Mouse (Mus musculus): ENCODE results near the gene Gpsm3. TPM values are rescaled to one million over a fixed set of nuclear protein-coding genes. Genes with fewer than 3 reads are reported as not detected.
A peak's percentile ranks its signal among the peaks of the same experiment; 100 is the strongest.

Gene Gpsm3
- polyA plus RNA-seq, 1 experiment from 2014 or later = 8.1 TPM

DNA sequence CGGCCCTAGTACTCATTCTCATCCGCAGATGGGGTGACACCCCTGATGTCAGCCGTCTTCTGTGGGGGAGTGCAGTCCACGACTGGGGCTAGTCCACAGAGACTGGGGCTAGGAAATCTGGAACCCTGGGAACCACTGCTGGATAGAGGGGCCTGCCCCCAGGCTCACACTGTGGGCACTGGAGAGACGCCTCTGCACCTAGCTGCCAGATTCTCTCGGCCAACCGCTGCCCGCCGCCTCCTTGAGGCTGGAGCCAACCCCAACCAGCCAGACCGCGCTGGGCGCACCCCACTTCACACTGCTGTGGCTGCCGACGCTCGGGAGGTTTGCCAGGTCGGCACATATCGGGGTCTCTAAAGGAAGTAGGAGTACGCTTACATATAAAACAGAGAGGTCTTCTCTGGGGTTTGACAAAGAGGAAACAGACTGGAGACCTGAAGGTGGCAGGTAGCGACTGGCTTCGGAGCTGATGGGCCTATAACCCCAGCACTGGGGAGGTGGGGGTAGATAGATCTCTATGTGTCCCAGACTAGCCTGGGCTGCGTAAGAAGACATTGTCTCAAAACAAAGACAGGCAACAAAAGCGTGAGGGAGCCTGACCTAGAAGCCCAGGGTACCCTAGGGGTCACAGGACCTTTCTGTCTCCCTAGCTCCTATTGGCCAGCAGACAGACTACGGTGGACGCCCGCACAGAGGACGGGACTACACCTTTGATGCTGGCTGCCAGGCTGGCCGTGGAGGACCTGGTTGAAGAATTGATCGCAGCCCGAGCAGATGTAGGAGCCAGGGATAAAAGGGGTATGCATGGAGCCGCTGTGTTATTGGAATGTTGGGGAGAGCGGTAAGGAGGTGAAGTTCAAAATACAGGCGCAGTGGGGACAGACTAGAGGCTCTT lies 3.5 kb upstream of the Gpsm3 start:
- Histone ChIP-seq H3K27me3 (ENCODE audit: insufficient read depth, poor library complexity, severe bottlenecking) (no peaks in the 10 kb centered on the region), H3K9me3 (no peaks in the 10 kb centered on the region), H3K27ac (peak overlapping the region; percentile 98), H3K4me3 (peak overlapping the region; percentile 67), H3K36me3 (no peaks in the 10 kb centered on the region), H3K4me1 (replicated peaks) (peaks cover 79% of the 10 kb centered on the region)
- peak; percentile 70 for DNase-seq (ENCODE audit: low spot score)
- 17% methylated on average over 32 of the region's 32 CpGs for WGBS

DNA sequence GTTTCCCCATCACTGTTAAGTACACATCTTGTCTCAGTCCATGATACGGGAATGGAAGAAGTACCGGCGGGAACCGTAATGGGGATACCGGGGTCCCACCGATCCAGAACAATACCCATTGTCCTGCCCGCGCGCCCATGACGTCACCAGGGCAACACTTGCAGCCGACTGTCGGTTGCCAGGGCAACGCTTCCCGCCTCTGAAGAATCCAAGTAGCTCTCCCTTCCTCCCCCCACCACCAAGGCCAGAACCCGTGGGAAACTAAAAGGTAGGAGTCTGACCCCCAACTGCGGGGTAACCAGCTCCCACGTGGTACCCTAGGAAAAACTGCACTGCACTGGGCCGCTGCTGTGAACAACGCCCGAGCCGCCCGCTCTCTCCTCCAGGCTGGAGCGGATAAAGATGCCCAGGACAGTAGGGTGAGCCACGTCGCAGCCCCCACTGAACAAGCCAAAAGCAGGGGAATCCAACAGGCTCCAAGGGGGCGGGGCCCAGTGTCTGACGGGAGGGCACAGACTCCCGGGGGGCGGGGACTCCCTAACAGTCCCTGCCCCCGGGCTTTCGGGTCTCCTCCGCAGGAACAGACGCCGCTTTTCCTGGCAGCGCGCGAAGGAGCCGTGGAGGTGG lies 2.7 kb upstream of the Gpsm3 start:
- Histone ChIP-seq H3K9me3 (no peaks in the 10 kb centered on the region), H3K4me1 (replicated peaks) (peaks cover 87% of the 10 kb centered on the region), H3K36me3 (no peaks in the 10 kb centered on the region), H3K27ac (peak overlapping the region; percentile 98), H3K4me3 (peak overlapping the region; percentile 67), H3K27me3 (ENCODE audit: insufficient read depth, poor library complexity, severe bottlenecking) (no peaks in the 10 kb centered on the region)
- under 1% methylated on average over 38 of the region's 38 CpGs for WGBS
- DNase-seq (ENCODE audit: low spot score) = peak; percentile 95

DNA sequence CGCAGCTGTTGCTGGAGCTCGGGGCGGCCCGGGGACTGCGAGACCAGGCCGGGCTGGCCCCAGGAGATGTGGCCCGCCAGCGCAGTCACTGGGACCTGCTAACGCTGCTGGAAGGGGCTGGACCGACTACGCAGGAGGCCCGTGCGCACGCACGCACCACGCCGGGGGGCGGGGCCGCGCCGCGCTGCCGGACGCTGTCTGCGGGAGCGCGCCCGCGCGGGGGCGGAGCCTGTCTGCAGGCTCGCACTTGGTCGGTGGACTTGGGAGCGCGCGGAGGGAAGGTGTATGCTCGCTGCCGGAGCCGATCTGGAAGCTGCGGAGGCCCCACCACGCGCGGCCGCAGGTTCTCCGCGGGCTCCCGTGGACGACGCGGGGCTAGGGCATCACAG lies 2.2 kb upstream of the Gpsm3 start:
- Histone ChIP-seq H3K9me3 (no peaks in the 10 kb centered on the region), H3K27me3 (ENCODE audit: insufficient read depth, poor library complexity, severe bottlenecking) (no peaks in the 10 kb centered on the region), H3K36me3 (no peaks in the 10 kb centered on the region), H3K4me1 (replicated peaks) (peaks cover 87% of the 10 kb centered on the region), H3K4me3 (peak overlapping the region; percentile 67), H3K27ac (peak overlapping the region; percentile 98)
- under 1% methylated on average over 50 of the region's 50 CpGs for WGBS
- DNase-seq (ENCODE audit: low spot score) = peak; percentile 96

DNA sequence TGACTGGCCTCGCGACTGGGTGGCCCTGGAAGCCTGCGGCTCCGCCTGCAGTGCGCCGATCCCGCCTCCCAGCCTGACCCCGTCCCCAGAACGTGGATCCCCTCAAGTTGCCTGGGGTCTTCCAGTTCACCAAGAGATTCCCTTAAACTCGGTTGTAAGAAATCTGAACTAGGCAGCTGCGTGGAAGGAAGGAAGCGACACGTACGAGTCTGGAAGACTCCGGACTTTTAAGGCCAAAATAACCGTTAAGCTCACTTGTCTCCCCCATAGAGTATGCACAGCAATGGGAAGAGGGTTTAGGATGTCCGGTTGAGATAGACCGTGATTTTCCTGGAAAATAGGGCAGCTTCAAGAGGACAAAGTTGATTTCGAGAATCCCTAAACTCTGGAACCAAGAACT lies 1.8 kb upstream of the Gpsm3 start:
- WGBS = 3% methylated on average over 19 of the region's 19 CpGs
- Histone ChIP-seq H3K27ac (peak overlapping the region; percentile 98), H3K4me1 (replicated peaks) (peaks cover 89% of the 10 kb centered on the region)

DNA sequence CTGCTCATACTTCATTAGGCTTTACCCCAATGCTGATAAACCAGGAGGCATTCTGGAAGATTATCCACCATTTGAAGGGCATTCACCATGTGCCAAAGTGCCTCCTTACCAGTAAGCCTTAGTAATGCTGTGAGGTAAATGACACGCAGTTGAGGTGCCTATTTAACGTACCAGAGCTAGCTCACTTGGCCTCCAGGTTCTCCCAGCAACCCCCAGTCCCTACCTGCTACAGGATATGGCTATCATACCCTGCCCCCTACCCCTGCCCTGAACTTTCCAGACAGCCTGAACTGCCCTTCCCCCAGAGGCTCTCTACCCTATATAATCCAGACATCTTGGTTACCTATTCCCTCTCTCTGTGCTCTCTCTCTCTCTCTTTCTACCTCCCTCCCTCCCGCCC lies 839 bp upstream of the Gpsm3 start:
- H3K36me3 ChIP-seq = 0 out of 2 replicates have a peak, but pooled peaks cover 2% of the 10 kb centered on the region
- peak overlapping the region; percentile 99 for H3K27ac ChIP-seq
- H3K4me1 ChIP-seq (replicated peaks) = peaks cover 90% of the 10 kb centered on the region
- no peaks in the 10 kb centered on the region for H3K9me3 ChIP-seq
- WGBS = 70% methylated on average over 3 of the region's 3 CpGs
- no peak for DNase-seq (ENCODE audit: low spot score)
- no peaks in the 10 kb centered on the region for H3K27me3 ChIP-seq (ENCODE audit: insufficient read depth, poor library complexity, severe bottlenecking)
- H3K4me3 ChIP-seq = peak overlapping the region; percentile 67

More for the DNA sequence above, 1.8 kb upstream of the Gpsm3 start:
- peak overlapping the region; percentile 67 for H3K4me3 ChIP-seq
- H3K36me3 ChIP-seq = no peaks in the 10 kb centered on the region
- no peaks in the 10 kb centered on the region for H3K27me3 ChIP-seq (ENCODE audit: insufficient read depth, poor library complexity, severe bottlenecking)
- H3K9me3 ChIP-seq = no peaks in the 10 kb centered on the region
- DNase-seq (ENCODE audit: low spot score) = no peak

DNA sequence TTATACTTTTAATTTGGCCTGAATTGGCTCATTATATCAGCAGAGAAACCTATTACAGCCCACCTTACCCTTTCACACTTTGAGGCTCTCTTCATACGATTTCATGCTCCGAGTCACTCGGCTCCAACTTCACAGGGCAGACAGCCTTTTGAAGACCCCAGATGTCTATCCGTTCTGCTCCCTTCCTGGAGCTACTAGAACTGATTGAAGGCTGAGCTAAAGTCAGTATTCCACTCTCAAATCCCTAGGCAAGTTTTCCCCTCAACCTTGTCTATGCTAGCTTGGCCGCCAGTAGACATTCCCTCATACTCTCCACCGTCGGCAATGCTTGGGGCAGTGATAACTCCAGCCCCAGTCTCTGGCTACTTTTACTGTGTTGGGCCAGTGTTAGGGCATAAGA lies 400 bp upstream of the Gpsm3 start:
- Histone ChIP-seq H3K9me3 (no peaks in the 10 kb centered on the region), H3K4me1 (replicated peaks) (peaks cover 94% of the 10 kb centered on the region), H3K4me3 (peak overlapping the region; percentile 87), H3K36me3 (peaks cover 6% of the 10 kb centered on the region), H3K27me3 (ENCODE audit: insufficient read depth, poor library complexity, severe bottlenecking) (no peaks in the 10 kb centered on the region), H3K27ac (peak overlapping the region; percentile 99)
- no peak for DNase-seq (ENCODE audit: low spot score)
- WGBS = 51% methylated on average over 7 of the region's 7 CpGs

DNA sequence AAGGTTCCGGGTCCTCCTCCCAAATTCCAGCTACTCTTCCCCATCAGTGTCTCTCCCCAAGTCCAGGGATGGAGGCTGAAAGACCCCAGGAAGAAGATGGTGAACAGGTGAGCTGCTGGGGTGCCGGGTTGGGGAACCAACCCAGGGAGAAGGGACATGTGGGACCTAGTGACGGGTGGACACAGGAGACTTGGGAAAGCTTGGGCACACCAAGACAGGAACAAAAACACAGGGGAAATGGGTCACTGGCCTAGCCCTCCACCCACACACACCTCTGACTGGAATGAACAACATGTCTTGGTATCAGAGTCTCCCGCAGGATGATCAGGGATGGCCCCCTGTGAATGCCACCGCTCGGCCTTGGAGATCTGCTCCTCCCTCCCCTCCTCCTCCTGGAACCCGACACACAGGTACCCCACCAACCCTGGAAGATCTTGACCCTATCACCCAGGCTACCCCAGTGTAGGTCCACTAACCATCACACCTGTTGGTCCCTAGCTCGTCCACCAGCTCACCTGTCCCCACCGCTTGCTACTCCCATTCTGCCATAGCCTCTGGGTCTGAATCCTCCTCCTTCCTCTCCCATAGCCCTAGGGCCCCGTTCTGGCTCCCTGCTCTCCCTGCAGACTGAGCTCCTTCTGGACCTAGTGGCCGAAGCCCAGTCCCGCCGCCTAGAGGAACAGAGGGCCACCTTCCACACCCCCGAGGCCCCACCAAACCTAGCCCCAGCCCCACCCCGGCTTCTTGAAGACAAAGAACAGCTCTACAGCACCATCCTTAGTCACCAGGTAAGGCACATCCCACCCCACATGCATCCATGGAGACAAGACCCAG lies 765 bp downstream of the Gpsm3 start:
- Histone ChIP-seq H3K27ac (peak overlapping the region; percentile 99), H3K9me3 (no peaks in the 10 kb centered on the region), H3K27me3 (ENCODE audit: insufficient read depth, poor library complexity, severe bottlenecking) (no peaks in the 10 kb centered on the region), H3K4me1 (replicated peaks) (peaks cover 96% of the 10 kb centered on the region), H3K4me3 (peak overlapping the region; percentile 87), H3K36me3 (peaks cover 18% of the 10 kb centered on the region)
- no peak for DNase-seq (ENCODE audit: low spot score)
- 65% methylated on average over 15 of the region's 15 CpGs for WGBS

DNA sequence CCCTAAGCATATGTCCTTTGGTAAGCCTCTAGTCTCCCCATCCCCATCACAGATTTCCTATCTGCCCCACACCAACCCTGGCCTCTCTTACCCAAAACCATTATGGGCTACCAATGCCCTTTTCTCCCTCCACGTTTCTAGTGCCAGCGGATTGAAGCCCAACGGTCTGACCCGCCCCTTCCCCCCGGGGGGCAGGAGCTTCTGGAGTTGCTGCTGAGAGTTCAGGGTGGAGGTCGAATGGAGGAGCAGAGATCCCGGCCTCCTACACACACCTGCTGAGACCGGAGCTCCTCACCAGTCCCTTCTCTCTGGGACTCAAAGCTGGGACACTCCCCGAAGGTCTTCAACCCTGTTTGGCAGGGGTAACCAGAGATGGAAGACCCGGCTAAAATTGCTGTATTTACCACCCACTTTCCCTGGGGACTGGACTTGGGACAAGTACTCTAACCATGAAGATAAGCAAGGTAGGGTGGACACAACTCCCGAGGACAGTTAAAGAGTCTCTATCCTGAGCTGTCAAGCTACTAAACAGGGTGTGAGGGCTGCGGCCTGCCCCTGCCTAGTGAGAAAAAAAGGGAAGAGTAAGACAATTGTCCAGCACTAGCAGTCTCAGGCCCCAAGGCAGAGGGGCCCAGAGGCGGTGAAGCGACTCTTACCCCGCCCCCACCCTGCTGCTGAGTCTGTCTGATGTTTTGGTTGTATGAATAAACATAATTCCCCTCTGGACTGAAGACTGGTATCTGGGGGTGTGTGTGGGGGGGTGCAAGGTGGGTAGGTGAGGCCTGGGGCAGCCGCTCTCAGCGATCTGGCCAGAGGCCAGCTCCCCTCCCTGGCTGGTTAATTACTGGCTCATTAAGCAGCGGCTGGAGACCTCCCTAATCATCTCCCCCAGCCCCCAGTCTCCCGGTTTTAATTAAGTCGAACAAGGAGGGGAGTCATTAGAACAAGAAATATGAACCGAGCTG lies 1.7 kb downstream of the Gpsm3 start, which contains the start of gene Pbx2:
Gene Pbx2 (plus strand): TSS at position 238 of the 965 bp plus-strand sequence.
- H3K4me3 ChIP-seq = peak within 1 kb of the TSS; percentile 87
- peak; percentile 80 for DNase-seq (ENCODE audit: low spot score)
- 2% methylated on average over 21 of the region's 21 CpGs for WGBS
- H3K4me1 ChIP-seq (replicated peaks) = peaks cover 96% of the 10 kb centered on the region
- H3K27ac ChIP-seq = peak within 1 kb of the TSS; percentile 99
- peaks cover 27% of the 10 kb centered on the region for H3K36me3 ChIP-seq
- no peaks in the 10 kb centered on the region for H3K9me3 ChIP-seq
- no peaks in the 10 kb centered on the region for H3K27me3 ChIP-seq (ENCODE audit: insufficient read depth, poor library complexity, severe bottlenecking)

DNA sequence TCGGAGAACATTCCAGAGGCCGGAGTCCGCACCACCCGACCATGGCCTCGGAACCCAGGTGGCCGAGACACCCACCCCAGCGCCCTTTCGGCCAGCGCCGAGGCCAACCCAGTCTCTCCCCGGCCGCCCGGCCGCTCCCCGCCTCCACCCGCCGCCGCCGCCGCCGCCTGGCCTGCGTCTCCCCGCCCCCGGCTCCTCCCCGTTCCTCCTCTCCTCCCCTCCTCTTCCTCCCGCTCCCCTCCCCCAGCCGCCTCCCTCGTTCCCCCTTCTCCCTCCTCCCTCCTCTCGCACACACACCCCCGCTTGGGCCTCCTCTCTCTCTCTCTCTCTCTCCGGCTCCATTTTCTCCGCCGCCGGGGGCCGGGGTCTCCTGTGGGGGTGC lies 2.4 kb downstream of the Gpsm3 start:
- H3K4me3 ChIP-seq = peak overlapping the region; percentile 87
- WGBS = 1% methylated on average over 35 of the region's 35 CpGs
- H3K27me3 ChIP-seq (ENCODE audit: insufficient read depth, poor library complexity, severe bottlenecking) = no peaks in the 10 kb centered on the region
- peaks cover 34% of the 10 kb centered on the region for H3K36me3 ChIP-seq
- no peaks in the 10 kb centered on the region for H3K9me3 ChIP-seq
- peak; percentile 92 for DNase-seq (ENCODE audit: low spot score)
- H3K4me1 ChIP-seq (replicated peaks) = peaks cover 98% of the 10 kb centered on the region
- H3K27ac ChIP-seq = peak overlapping the region; percentile 99

DNA sequence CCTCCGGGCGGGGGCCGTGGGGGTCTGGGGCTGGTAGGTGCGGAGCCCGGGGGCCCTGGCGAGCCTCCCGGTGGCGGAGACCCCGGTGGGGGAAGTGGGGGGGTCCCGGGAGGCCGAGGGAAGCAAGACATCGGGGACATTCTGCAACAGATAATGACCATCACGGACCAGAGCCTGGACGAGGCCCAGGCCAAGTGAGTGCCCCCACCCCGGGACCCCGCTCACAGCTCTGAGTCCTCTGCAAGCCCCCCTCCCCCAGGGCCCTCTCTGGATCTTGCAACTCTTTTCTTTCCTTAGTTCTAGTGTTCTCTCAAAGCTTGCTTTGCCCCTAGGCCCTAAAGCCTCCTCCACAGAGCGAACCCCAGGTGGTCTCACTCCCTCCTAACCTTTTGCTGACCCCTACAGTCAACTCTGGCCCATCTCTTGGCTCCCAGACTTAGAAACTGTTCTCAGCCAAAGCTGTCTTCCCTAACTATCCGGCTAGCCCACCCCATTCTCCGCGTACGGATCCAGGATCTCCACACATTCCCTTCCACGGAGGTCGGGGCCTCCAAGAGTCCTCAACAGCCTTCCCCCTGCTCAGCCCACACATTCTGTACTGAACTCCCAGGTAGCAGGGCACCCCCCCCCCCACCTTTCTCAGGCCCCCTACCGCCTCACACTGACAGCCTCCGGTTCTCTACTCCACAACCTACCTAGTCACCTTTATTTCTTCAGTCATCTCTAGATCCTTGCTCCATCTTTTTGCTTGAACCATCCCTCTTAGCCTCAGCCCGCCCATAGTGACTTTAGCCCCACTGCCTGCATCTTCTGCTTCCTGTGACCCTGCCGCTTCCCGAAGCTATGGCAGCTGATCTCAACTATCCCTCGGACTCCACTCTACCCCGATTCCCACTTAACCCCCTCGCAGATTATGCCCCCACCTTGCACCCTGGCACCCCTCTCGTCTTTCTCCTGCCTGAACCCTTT lies 3.3 kb downstream of the Gpsm3 start:
- DNase-seq (ENCODE audit: low spot score) = peak; percentile 63
- Histone ChIP-seq H3K36me3 (peaks cover 34% of the 10 kb centered on the region), H3K27me3 (ENCODE audit: insufficient read depth, poor library complexity, severe bottlenecking) (no peaks in the 10 kb centered on the region), H3K4me3 (peak overlapping the region; percentile 87), H3K9me3 (no peaks in the 10 kb centered on the region), H3K27ac (peak overlapping the region; percentile 99), H3K4me1 (replicated peaks) (peaks cover 96% of the 10 kb centered on the region)
- under 1% methylated on average over 32 of the region's 32 CpGs for WGBS
